Mouse (Mus musculus): ENCODE data around the gene Meis2. TPM values are rescaled to one million over a fixed set of nuclear protein-coding genes. Genes with fewer than 3 reads are reported as not detected.

The Meis2 gene
- total and polyA plus RNA-seq, 2 experiments from 2014 or later: 105 to 132 TPM

DNA sequence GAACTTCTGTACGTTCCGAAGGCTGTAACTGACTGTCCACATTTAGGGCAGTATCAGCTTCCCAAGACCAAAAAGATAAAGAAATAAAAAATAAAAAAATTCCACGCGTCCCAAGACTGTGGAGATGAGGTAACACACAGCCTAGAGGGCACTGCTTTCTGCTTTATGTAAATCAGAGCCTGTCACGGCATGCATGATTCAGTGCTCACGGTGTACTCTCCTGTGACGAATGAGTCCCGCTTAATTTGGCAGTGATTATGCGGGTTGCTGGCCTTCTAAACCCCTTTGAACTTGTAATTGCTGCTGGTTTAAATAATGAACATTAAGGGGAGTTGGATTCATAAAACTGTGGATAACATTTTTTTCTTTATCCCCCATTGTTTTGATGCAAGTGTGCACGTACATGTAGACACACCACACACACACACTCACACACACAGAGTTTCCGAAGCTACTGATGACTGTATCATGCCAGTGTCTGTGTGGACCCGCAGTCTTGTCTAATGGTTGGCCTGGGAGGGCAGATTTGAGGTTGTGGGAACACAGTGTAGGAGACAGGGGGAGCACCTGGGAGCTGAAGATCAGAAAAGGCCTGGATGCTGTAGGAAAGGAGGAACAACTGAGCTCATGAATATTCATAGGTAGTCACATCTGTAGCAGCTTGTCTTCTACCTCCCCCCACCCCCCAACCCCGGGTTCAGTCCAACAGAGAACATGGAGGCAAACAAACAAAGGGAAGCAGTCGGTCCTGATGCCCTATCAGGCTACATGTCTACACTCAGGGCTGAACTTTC is 85.8 kb downstream of the Meis2 start:
- ATAC-seq (peak; percentile 69), DNase-seq (ENCODE audit: low spot score) (peak; percentile 32)
- 0 out of 2 replicates have a peak overlapping the region, but pooled peaks have one; percentile 26 for H3K27ac ChIP-seq

DNA sequence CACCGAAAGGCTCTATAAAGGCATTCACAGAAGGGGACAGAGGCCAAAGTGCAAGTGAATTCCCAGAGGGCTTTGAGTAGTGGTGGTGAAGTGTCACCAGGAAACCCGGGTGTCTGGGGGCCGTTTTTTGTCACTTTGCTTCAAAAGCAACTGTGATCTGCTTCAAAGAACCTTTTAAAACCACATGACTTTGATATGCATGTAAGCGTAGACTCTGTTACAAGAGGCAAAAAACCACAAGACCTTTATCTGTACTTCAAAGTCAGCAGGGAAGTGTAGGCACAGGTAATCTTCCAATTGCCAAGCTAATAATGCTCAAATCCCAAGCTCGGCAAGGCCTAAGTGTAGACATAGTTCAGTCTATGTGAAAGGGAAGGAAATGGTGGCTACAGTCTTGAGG is 87.0 kb downstream of the Meis2 start:
- no peaks in the 10 kb centered on the region for H3K4me1 ChIP-seq (ENCODE audit: insufficient read depth, low read length)
- H3K9me3 ChIP-seq (ENCODE audit: low read length): no peaks in the 10 kb centered on the region
- TF ChIP-seq CTCF (IDR thresholded peaks at IDR 0.05; ENCODE audit: low read depth): no peak
- no peak overlapping the region for H3K9ac ChIP-seq (replicated peaks; ENCODE audit: low read length)
- no peak for ATAC-seq
- H3K27me3 ChIP-seq (ENCODE audit: insufficient read depth, low read length): no peaks in the 10 kb centered on the region
- H3K27ac ChIP-seq: no peak overlapping the region
- DNase-seq (ENCODE audit: low spot score): no peak
- 74% methylated on average over 5 of the region's 5 CpGs for WGBS
- H3K4me3 ChIP-seq (ENCODE audit: low read length): no peak overlapping the region
- H3K4me2 ChIP-seq (ENCODE audit: low read depth, low read length): no peak overlapping the region
- H3K36me3 ChIP-seq (ENCODE audit: insufficient read depth, low read length): no peaks in the 10 kb centered on the region

More for the DNA sequence above, 85.8 kb downstream of the Meis2 start:
- no peak for TF ChIP-seq CTCF (IDR thresholded peaks at IDR 0.05; ENCODE audit: low read depth)
- Histone ChIP-seq H3K4me1 (ENCODE audit: insufficient read depth, low read length) (no peaks in the 10 kb centered on the region), H3K9ac (replicated peaks; ENCODE audit: low read length) (no peak overlapping the region), H3K4me2 (ENCODE audit: low read depth, low read length) (no peak overlapping the region), H3K4me3 (ENCODE audit: low read length) (no peak overlapping the region), H3K36me3 (ENCODE audit: insufficient read depth, low read length) (no peaks in the 10 kb centered on the region), H3K9me3 (ENCODE audit: low read length) (no peaks in the 10 kb centered on the region), H3K27me3 (ENCODE audit: insufficient read depth, low read length) (no peaks in the 10 kb centered on the region)
- WGBS: 32% methylated on average over 14 of the region's 14 CpGs

DNA sequence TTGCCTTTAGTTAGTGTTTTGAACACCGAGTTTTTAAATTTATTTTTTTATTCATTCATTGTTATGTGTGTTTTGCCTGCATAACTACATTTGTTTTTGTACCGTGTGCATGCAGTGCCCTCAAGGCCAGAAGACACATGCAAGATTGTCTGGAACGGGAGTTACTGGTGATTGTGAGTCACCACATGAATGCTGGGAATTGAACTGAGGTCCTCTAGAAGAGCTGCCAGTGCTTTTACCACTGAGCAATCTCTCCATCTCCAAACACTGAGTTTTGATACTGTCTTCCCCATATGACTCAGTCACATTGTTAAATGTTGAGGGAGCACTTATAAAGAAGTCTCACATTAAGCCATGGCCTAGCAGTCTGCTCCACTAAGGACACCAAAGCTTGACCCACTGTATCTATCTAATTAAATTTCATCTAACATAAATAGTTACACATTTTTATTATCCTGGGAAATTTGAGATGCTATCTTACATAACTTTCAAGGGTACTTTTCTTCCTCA is 94.3 kb downstream of the Meis2 start:
- no peaks in the 10 kb centered on the region for H3K36me3 ChIP-seq (ENCODE audit: insufficient read depth, low read length)
- WGBS: 85% methylated on average over 3 of the region's 3 CpGs
- H3K4me3 ChIP-seq (ENCODE audit: low read length): no peak overlapping the region

DNA sequence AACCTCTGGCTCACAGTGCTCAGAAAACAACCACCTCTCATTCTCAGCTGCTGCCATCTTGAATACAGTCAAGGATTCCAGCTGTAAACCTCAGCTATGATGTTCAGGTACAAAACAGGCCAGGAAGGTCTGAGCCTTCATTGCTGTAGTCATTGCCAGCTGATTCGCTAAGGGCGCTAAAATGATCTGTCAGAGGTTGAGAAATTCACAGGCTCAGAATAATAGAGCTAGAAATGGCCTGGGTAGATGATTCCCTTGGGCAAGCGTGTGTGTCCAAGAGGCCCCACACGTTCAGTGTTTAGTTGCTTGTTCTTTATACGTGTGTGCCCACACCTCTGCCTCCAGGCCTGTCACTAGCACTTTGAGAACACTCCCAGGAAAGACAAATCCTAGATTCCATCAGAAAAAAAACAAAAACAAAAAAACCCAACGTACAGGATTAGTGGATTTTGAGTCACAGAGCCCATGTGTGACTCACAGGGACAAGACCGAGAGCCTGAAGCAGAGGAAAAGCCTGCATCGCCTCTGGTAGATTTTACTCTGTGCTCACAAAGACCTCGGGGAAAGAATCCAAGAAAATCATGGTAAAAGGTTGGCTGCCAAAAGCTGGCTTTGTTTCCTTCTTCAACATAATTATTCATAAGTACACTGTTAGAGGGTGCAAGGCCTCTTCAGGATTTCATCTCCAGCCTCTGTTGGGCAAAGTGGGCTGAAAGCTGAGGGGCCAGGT is 95.4 kb downstream of the Meis2 start:
- no peak overlapping the region for H3K27ac ChIP-seq
- H3K9me3 ChIP-seq (ENCODE audit: low read length): no peaks in the 10 kb centered on the region
- WGBS: 67% methylated on average over 9 of the region's 9 CpGs
- ATAC-seq: no peak
- H3K4me3 ChIP-seq (ENCODE audit: low read length): no peak overlapping the region
- H3K4me2 ChIP-seq (ENCODE audit: low read depth, low read length): no peak overlapping the region
- H3K27me3 ChIP-seq (ENCODE audit: insufficient read depth, low read length): no peaks in the 10 kb centered on the region
- no peaks in the 10 kb centered on the region for H3K4me1 ChIP-seq (ENCODE audit: insufficient read depth, low read length)
- peak; percentile 27 for DNase-seq (ENCODE audit: low spot score)
- no peak for TF ChIP-seq CTCF (IDR thresholded peaks at IDR 0.05; ENCODE audit: low read depth)
- no peaks in the 10 kb centered on the region for H3K36me3 ChIP-seq (ENCODE audit: insufficient read depth, low read length)
- H3K9ac ChIP-seq (replicated peaks; ENCODE audit: low read length): no peak overlapping the region

More for the DNA sequence above, 94.3 kb downstream of the Meis2 start:
- Histone ChIP-seq H3K4me2 (ENCODE audit: low read depth, low read length) (no peak overlapping the region), H3K9me3 (ENCODE audit: low read length) (no peaks in the 10 kb centered on the region), H3K27ac (no peak overlapping the region), H3K27me3 (ENCODE audit: insufficient read depth, low read length) (no peaks in the 10 kb centered on the region), H3K9ac (replicated peaks; ENCODE audit: low read length) (no peak overlapping the region), H3K4me1 (ENCODE audit: insufficient read depth, low read length) (no peaks in the 10 kb centered on the region)
- ATAC-seq (no peak), DNase-seq (ENCODE audit: low spot score) (no peak)
- TF ChIP-seq CTCF (IDR thresholded peaks at IDR 0.05; ENCODE audit: low read depth): no peak

DNA sequence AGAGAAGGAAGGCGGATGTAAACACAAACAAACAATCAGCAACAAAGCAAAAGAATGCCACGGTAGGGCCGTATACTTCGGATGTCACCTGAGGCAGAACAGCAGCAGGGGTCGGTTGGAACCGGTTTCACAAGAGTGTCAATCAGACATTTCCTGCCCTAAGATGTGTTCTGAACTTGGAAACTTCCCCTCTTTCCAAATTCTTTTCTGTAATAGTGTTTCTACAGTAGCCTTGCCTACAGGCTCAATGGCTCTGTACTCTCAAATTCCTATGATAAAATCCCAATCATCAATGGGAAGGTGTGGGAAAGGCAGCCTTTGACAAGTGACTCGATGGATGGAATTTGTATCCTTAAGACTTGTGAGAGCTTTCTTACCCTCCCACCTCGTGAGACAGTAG is 96.4 kb downstream of the Meis2 start:
- no peak for TF ChIP-seq CTCF (IDR thresholded peaks at IDR 0.05; ENCODE audit: low read depth)
- WGBS: 74% methylated on average over 8 of the region's 8 CpGs
- ATAC-seq: no peak
- Histone ChIP-seq H3K4me2 (ENCODE audit: low read depth, low read length) (no peak overlapping the region), H3K36me3 (ENCODE audit: insufficient read depth, low read length) (no peaks in the 10 kb centered on the region), H3K4me3 (ENCODE audit: low read length) (no peak overlapping the region), H3K9me3 (ENCODE audit: low read length) (no peaks in the 10 kb centered on the region), H3K27ac (no peak overlapping the region), H3K4me1 (ENCODE audit: insufficient read depth, low read length) (no peaks in the 10 kb centered on the region), H3K9ac (replicated peaks; ENCODE audit: low read length) (no peak overlapping the region), H3K27me3 (ENCODE audit: insufficient read depth, low read length) (no peaks in the 10 kb centered on the region)
- no peak for DNase-seq (ENCODE audit: low spot score)

DNA sequence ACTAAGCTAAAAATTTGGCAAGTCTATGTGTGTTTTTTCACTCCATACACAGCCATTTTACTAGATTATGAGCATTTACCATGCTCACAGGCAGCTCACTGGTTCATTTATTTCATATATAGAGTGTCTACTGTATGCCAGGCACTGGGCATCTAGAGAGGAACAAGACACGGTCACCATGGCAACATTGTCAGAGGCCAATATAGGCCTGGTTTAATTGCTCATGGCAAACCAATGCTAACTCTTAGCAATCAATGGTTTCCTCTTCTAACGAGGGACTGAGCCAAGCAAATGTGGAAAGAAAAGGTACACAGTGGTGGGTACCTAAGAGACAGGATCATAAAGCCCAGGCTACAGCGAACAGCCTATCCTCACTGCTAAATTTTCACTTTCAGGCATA is 100.7 kb downstream of the Meis2 start:
- Histone ChIP-seq H3K9ac (replicated peaks; ENCODE audit: low read length) (no peak overlapping the region; the same call in 1 of the 2 replicates), H3K9me3 (ENCODE audit: low read length) (no peaks in the 10 kb centered on the region), H3K4me3 (ENCODE audit: low read length) (no peak overlapping the region), H3K27ac (no peak overlapping the region), H3K4me2 (ENCODE audit: low read depth, low read length) (no peak overlapping the region), H3K27me3 (ENCODE audit: insufficient read depth, low read length) (no peaks in the 10 kb centered on the region), H3K4me1 (ENCODE audit: insufficient read depth, low read length) (no peaks in the 10 kb centered on the region), H3K36me3 (ENCODE audit: insufficient read depth, low read length) (no peaks in the 10 kb centered on the region)
- ATAC-seq (no peak), DNase-seq (ENCODE audit: low spot score) (peak; percentile 52)
- TF ChIP-seq CTCF (IDR thresholded peaks at IDR 0.05; ENCODE audit: low read depth): no peak
- WGBS: 67% methylated on average over 3 of the region's 3 CpGs
